Mouse (Mus musculus) liver, adult 2 months (tissue): ENCODE measurements around the gene Eef2k.

Experiments
- CTCF ChIP-seq: fragments of 200-500 bp; IDR thresholded peaks from 2 replicates; pipeline ENCODE4 v1.5.1; 2011; ENCODE audit warnings: low read depth, low read length, control low read depth
- POLR2A ChIP-seq: fragments of 200-500 bp; IDR thresholded peaks from 2 replicates; pipeline ENCODE4 v1.6.1; 2011; ENCODE audit warnings: low read length, control low read depth; ENCODE audit not compliant: insufficient read depth; ENCODE audit errors: extremely low read depth

DNA sequence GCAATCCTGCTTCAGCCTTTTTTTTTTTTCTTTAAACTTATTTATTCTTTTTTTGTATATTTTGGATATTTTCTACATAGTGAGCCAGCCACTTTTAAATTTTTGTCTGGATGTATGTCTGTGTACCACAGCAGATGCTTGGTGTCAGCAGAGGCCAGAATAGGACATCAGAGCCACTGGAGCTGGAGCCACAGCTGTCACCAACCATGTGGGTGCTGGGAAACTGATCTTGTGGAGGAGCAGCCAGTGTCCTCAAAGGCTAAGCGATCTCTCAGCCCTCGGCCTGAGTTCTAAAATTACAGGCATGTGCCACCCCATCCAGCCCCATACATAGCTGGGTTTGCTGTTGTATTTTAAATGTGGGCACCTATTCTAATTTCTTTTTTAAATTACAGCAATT lies 2.8 kb upstream of the Eef2k start:
- TF ChIP-seq POLR2A (no peak), CTCF (no peak)
